Mouse (Mus musculus): ENCODE data around the gene Fhl2. TPM values are rescaled to one million over a fixed set of nuclear protein-coding genes. Genes with fewer than 3 reads are reported as not detected.

Gene Fhl2
- polyA plus RNA-seq, 1 experiment from 2014 or later = 29.0 TPM

DNA sequence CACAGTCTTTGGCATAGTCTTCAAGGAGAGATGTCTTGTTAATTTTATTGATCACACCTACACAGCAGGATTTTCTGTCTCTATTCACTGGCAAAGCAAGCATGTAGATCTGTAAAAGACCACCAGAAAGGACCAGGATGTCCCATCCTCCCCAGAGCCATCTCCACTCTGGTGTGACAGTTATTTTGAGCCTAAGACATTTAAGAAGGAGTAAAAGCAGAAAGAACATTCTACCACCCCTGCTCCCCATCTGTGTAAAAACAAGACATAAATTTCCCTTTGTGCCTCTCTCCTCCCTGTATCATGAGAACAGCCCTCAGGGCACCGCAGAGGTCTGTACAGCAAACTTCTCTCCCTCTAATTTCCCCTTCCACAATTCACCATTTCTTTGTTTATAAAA, 18.0 kb downstream of the Fhl2 start:
- H3K4me3 ChIP-seq (ENCODE audit: low read depth, low read length) = no peak overlapping the region
- no peaks in the 10 kb centered on the region for H3K4me1 ChIP-seq (ENCODE audit: control insufficient read depth, insufficient read depth, low read length)
- H3K27me3 ChIP-seq (ENCODE audit: control insufficient read depth, insufficient read depth, low read length) = no peaks in the 10 kb centered on the region
- no peaks in the 10 kb centered on the region for H3K36me3 ChIP-seq (ENCODE audit: control insufficient read depth, insufficient read depth, low read length)
- 58% methylated on average over 1 of the region's 1 CpGs for WGBS
- H3K4me2 ChIP-seq (ENCODE audit: low read depth, low read length) = no peak overlapping the region
- H3K9me3 ChIP-seq (ENCODE audit: control insufficient read depth, low read length) = no peaks in the 10 kb centered on the region
- no peak overlapping the region for H3K27ac ChIP-seq (ENCODE audit: low read depth, low read length)
- no peak overlapping the region for H3K9ac ChIP-seq (replicated peaks; ENCODE audit: low read depth, low read length)
- ATAC-seq (ENCODE audit: low read depth) = no peak

DNA sequence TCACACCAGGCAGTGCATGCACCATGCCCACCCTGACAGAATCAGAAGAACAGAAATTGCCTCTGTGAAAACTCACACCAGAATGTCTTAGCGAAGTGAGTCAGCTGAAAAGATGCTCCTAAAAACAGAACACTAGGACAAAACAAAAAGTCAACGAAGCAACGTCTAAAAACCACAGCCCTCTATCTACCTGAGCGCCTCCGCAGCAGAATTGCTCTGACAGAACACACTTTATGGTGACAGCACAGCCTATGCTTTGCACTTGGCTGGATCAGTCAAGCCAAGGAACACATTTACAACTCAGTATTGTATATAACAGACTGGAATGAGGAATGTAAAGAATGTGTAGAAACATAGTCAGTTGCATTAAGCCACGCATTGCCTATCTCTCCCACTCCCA, 18.4 kb downstream of the Fhl2 start:
- no peak for ATAC-seq (ENCODE audit: low read depth)
- 83% methylated on average over 6 of the region's 6 CpGs for WGBS

GRCm38 (mm10) chr1:43173283-43174226, 23.2 kb downstream of the Fhl2 start:
- H3K4me1 ChIP-seq (ENCODE audit: control insufficient read depth, insufficient read depth, low read length) = no peaks in the 10 kb centered on the region
- no peaks in the 10 kb centered on the region for H3K36me3 ChIP-seq (ENCODE audit: control insufficient read depth, insufficient read depth, low read length)
- H3K4me2 ChIP-seq (ENCODE audit: low read depth, low read length) = no peak overlapping the region
- ATAC-seq (ENCODE audit: low read depth) = no peak
- no peak overlapping the region for H3K27ac ChIP-seq (ENCODE audit: low read depth, low read length)
- H3K27me3 ChIP-seq (ENCODE audit: control insufficient read depth, insufficient read depth, low read length) = no peaks in the 10 kb centered on the region
- no peaks in the 10 kb centered on the region for H3K9me3 ChIP-seq (ENCODE audit: control insufficient read depth, low read length)
- H3K4me3 ChIP-seq (ENCODE audit: low read depth, low read length) = no peak overlapping the region
- no peak overlapping the region for H3K9ac ChIP-seq (replicated peaks; ENCODE audit: low read depth, low read length)
- WGBS = 80% methylated on average over 7 of the region's 7 CpGs

More for the DNA sequence above, 18.4 kb downstream of the Fhl2 start:
- no peak overlapping the region for H3K9ac ChIP-seq (replicated peaks; ENCODE audit: low read depth, low read length)
- H3K9me3 ChIP-seq (ENCODE audit: control insufficient read depth, low read length) = no peaks in the 10 kb centered on the region
- H3K27ac ChIP-seq (ENCODE audit: low read depth, low read length) = no peak overlapping the region
- no peak overlapping the region for H3K4me3 ChIP-seq (ENCODE audit: low read depth, low read length)
- no peaks in the 10 kb centered on the region for H3K4me1 ChIP-seq (ENCODE audit: control insufficient read depth, insufficient read depth, low read length)
- no peak overlapping the region for H3K4me2 ChIP-seq (ENCODE audit: low read depth, low read length)
- H3K27me3 ChIP-seq (ENCODE audit: control insufficient read depth, insufficient read depth, low read length) = no peaks in the 10 kb centered on the region
- no peaks in the 10 kb centered on the region for H3K36me3 ChIP-seq (ENCODE audit: control insufficient read depth, insufficient read depth, low read length)

GRCm38 (mm10) chr1:43171816-43172215, 25.0 kb downstream of the Fhl2 start:
- no peak overlapping the region for H3K4me2 ChIP-seq (ENCODE audit: low read depth, low read length)
- H3K4me3 ChIP-seq (ENCODE audit: low read depth, low read length) = no peak overlapping the region
- no peaks in the 10 kb centered on the region for H3K9me3 ChIP-seq (ENCODE audit: control insufficient read depth, low read length)
- no peak for ATAC-seq (ENCODE audit: low read depth)
- no peaks in the 10 kb centered on the region for H3K36me3 ChIP-seq (ENCODE audit: control insufficient read depth, insufficient read depth, low read length)
- no peaks in the 10 kb centered on the region for H3K27me3 ChIP-seq (ENCODE audit: control insufficient read depth, insufficient read depth, low read length)
- H3K4me1 ChIP-seq (ENCODE audit: control insufficient read depth, insufficient read depth, low read length) = no peaks in the 10 kb centered on the region
- no peak overlapping the region for H3K27ac ChIP-seq (ENCODE audit: low read depth, low read length)
- no peak overlapping the region for H3K9ac ChIP-seq (replicated peaks; ENCODE audit: low read depth, low read length)
- WGBS = 90% methylated on average over 6 of the region's 6 CpGs

DNA sequence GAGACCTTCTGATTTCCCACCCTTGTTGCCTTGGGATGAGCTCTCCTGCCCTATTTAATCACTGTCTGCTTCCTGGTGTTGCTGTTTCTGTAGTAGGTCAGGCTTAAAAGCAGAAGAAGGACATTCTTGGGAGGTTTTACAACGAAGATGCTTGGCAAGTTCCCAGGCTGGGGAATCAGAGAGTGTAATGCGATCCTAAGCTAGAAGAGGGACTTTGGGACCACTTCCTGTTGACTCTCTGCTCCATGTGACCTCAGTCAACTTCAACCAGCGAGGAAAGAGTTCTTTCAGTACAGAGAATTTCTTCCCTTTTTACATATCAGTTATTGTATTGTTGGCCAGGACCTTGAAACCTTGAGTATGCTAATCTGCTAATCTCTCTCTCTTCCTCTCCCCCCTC, 25.7 kb downstream of the Fhl2 start:
- Histone ChIP-seq H3K27me3 (ENCODE audit: control insufficient read depth, insufficient read depth, low read length) (no peaks in the 10 kb centered on the region), H3K9ac (replicated peaks; ENCODE audit: low read depth, low read length) (no peak overlapping the region), H3K9me3 (ENCODE audit: control insufficient read depth, low read length) (no peaks in the 10 kb centered on the region), H3K27ac (ENCODE audit: low read depth, low read length) (no peak overlapping the region), H3K4me1 (ENCODE audit: control insufficient read depth, insufficient read depth, low read length) (no peaks in the 10 kb centered on the region), H3K4me2 (ENCODE audit: low read depth, low read length) (no peak overlapping the region), H3K4me3 (ENCODE audit: low read depth, low read length) (no peak overlapping the region), H3K36me3 (ENCODE audit: control insufficient read depth, insufficient read depth, low read length) (no peaks in the 10 kb centered on the region)
- no peak for ATAC-seq (ENCODE audit: low read depth)
- 51% methylated on average over 3 of the region's 3 CpGs for WGBS

- ATAC-seq (ENCODE audit: low read depth) = no peak
- Histone ChIP-seq H3K4me1 (ENCODE audit: control insufficient read depth, insufficient read depth, low read length) (no peaks in the 10 kb centered on the region), H3K9me3 (ENCODE audit: control insufficient read depth, low read length) (no peaks in the 10 kb centered on the region), H3K27ac (ENCODE audit: low read depth, low read length) (no peak overlapping the region), H3K36me3 (ENCODE audit: control insufficient read depth, insufficient read depth, low read length) (no peaks in the 10 kb centered on the region), H3K9ac (replicated peaks; ENCODE audit: low read depth, low read length) (no peak overlapping the region), H3K4me2 (ENCODE audit: low read depth, low read length) (no peak overlapping the region), H3K4me3 (ENCODE audit: low read depth, low read length) (no peak overlapping the region), H3K27me3 (ENCODE audit: control insufficient read depth, insufficient read depth, low read length) (no peaks in the 10 kb centered on the region)
- 92% methylated on average over 1 of the region's 1 CpGs for WGBS
Observed at GRCm38 (mm10) chr1:43169661-43170060, 27.1 kb downstream of the Fhl2 start.

DNA sequence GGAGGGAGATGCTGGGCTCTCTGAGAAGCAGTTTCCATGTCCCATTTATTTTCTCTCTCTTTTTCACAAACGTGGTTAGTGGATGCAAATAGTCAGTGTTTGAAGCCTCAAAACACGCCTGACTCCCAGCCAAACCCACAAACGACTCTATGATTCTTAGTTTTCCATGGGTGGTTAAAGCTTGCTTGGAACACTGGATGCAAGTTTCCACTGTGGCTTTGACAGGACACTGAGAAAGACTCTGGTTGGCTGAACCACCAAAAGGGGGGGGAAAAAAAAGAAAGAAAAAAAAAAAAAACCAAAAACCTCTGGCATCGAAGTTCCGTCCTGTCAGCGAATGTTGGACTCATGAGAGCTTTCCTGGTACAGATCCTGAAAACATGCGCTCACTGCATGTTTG, 27.6 kb downstream of the Fhl2 start:
- Histone ChIP-seq H3K27me3 (ENCODE audit: control insufficient read depth, insufficient read depth, low read length) (no peaks in the 10 kb centered on the region), H3K4me3 (ENCODE audit: low read depth, low read length) (no peak overlapping the region), H3K36me3 (ENCODE audit: control insufficient read depth, insufficient read depth, low read length) (no peaks in the 10 kb centered on the region), H3K27ac (ENCODE audit: low read depth, low read length) (no peak overlapping the region), H3K4me1 (ENCODE audit: control insufficient read depth, insufficient read depth, low read length) (no peaks in the 10 kb centered on the region), H3K9ac (replicated peaks; ENCODE audit: low read depth, low read length) (no peak overlapping the region), H3K9me3 (ENCODE audit: control insufficient read depth, low read length) (no peaks in the 10 kb centered on the region), H3K4me2 (ENCODE audit: low read depth, low read length) (no peak overlapping the region)
- no peak for ATAC-seq (ENCODE audit: low read depth)
- 88% methylated on average over 7 of the region's 7 CpGs for WGBS

DNA sequence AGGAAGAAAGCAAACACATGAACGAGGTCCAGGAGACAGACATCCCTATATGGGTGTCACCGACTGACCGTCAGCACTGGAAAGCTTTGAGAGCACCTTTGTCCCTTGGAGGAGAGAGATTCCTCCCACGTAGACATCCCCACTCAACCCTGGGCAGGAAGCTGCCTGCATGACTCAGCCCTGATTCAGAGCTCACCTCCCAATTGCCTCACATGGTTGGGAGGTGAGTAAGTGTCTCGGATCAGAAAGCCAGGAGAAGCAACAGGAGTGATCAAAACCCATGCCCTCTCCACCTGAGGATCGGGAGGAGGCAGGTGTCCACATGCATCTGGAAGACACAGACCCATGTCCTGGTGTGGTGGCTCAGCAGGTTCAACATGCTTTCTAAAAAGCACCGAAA, 28.2 kb downstream of the Fhl2 start:
- Histone ChIP-seq H3K9ac (replicated peaks; ENCODE audit: low read depth, low read length) (no peak overlapping the region), H3K4me2 (ENCODE audit: low read depth, low read length) (no peak overlapping the region), H3K27ac (ENCODE audit: low read depth, low read length) (no peak overlapping the region), H3K27me3 (ENCODE audit: control insufficient read depth, insufficient read depth, low read length) (no peaks in the 10 kb centered on the region), H3K4me1 (ENCODE audit: control insufficient read depth, insufficient read depth, low read length) (no peaks in the 10 kb centered on the region), H3K9me3 (ENCODE audit: control insufficient read depth, low read length) (no peaks in the 10 kb centered on the region), H3K36me3 (ENCODE audit: control insufficient read depth, insufficient read depth, low read length) (no peaks in the 10 kb centered on the region), H3K4me3 (ENCODE audit: low read depth, low read length) (no peak overlapping the region)
- ATAC-seq (ENCODE audit: low read depth) = no peak
- 89% methylated on average over 7 of the region's 7 CpGs for WGBS

- no peak overlapping the region for H3K27ac ChIP-seq (ENCODE audit: low read depth, low read length)
- no peak overlapping the region for H3K4me2 ChIP-seq (ENCODE audit: low read depth, low read length)
- H3K36me3 ChIP-seq (ENCODE audit: control insufficient read depth, insufficient read depth, low read length) = no peaks in the 10 kb centered on the region
- no peaks in the 10 kb centered on the region for H3K9me3 ChIP-seq (ENCODE audit: control insufficient read depth, low read length)
- H3K27me3 ChIP-seq (ENCODE audit: control insufficient read depth, insufficient read depth, low read length) = no peaks in the 10 kb centered on the region
- H3K4me3 ChIP-seq (ENCODE audit: low read depth, low read length) = no peak overlapping the region
- WGBS = 36% methylated on average over 5 of the region's 5 CpGs
- no peaks in the 10 kb centered on the region for H3K4me1 ChIP-seq (ENCODE audit: control insufficient read depth, insufficient read depth, low read length)
- H3K9ac ChIP-seq (replicated peaks; ENCODE audit: low read depth, low read length) = no peak overlapping the region
- ATAC-seq (ENCODE audit: low read depth) = no peak
Observed at GRCm38 (mm10) chr1:43168026-43168425, 28.8 kb downstream of the Fhl2 start.

All from neural tube, embryonic 14.5 days (tissue).